Mouse (Mus musculus) testis, postnatal 14 days (tissue): Measurements from ENCODE around the gene Asf1b.
"Not testable (repeated sequence)": the region's sequence is repeated elsewhere in the genome, so short reads cannot be mapped to it uniquely, and the experiment has no call there.

ENCODE experiments used
- DNase-seq: peaks from one replicate; pipeline ENCODE4 v3.0.0; 2021; ENCODE audit warnings: low spot score

Asf1b gene

GRCm38 (mm10) chr8:83964015-83964765 lies 8.9 kb downstream of the Asf1b start:
- DNase-seq = no peak

- no peak for DNase-seq
Measured at GRCm38 (mm10) chr8:83967701-83968100, 12.4 kb downstream of the Asf1b start.

GRCm38 (mm10) chr8:83971121-83971520 lies 15.8 kb downstream of the Asf1b start:
- DNase-seq = peak; percentile 44

GRCm38 (mm10) chr8:83971661-83972060 lies 16.4 kb downstream of the Asf1b start:
- no peak for DNase-seq

- peak; percentile 100 for DNase-seq
Measured at GRCm38 (mm10) chr8:83972150-83973120, 17.1 kb downstream of the Asf1b start, which contains the start of gene Prkaca. Gene Prkaca (plus strand): TSS chr8:83972993.

GRCm38 (mm10) chr8:83973161-83974031 lies 18.1 kb downstream of the Asf1b start:
- DNase-seq = peak; percentile 43

- DNase-seq = no peak
Measured at GRCm38 (mm10) chr8:83974521-83974920, 19.2 kb downstream of the Asf1b start.

- DNase-seq = no peak
Measured at GRCm38 (mm10) chr8:83976101-83976630, 20.9 kb downstream of the Asf1b start.

GRCm38 (mm10) chr8:83976779-83977350 lies 21.6 kb downstream of the Asf1b start:
- no peak for DNase-seq

GRCm38 (mm10) chr8:83977646-83978045 lies 22.3 kb downstream of the Asf1b start:
- no peak for DNase-seq

GRCm38 (mm10) chr8:83978200-83978599 lies 22.9 kb downstream of the Asf1b start:
- DNase-seq = no peak

GRCm38 (mm10) chr8:83980250-83980649 lies 24.9 kb downstream of the Asf1b start:
- DNase-seq = no peak

GRCm38 (mm10) chr8:83980845-83981244 lies 25.5 kb downstream of the Asf1b start:
- no peak for DNase-seq

GRCm38 (mm10) chr8:83981533-83981932 lies 26.2 kb downstream of the Asf1b start:
- DNase-seq = no peak

- no peak for DNase-seq
Measured at GRCm38 (mm10) chr8:83982449-83982848, 27.1 kb downstream of the Asf1b start.

- not testable (repeated sequence) for DNase-seq
Measured at GRCm38 (mm10) chr8:83983222-83983621, 27.9 kb downstream of the Asf1b start.

- DNase-seq = no peak
Measured at GRCm38 (mm10) chr8:83989243-83989642, 33.9 kb downstream of the Asf1b start.

- DNase-seq = no peak
Measured at GRCm38 (mm10) chr8:83990170-83990569, 34.9 kb downstream of the Asf1b start.

GRCm38 (mm10) chr8:83992488-83992887 lies 37.2 kb downstream of the Asf1b start:
- DNase-seq = peak; percentile 63

GRCm38 (mm10) chr8:83994030-83994429 lies 38.7 kb downstream of the Asf1b start:
- DNase-seq = no peak

GRCm38 (mm10) chr8:83995973-83996372 lies 40.7 kb downstream of the Asf1b start:
- DNase-seq = no peak
